Mouse (Mus musculus) adrenal gland, postnatal 36 days (tissue): ENCODE data around the gene AI464131. TPM values are rescaled to one million over a fixed set of nuclear protein-coding genes. Genes with fewer than 3 reads are reported as not detected.
"Not testable (repeated sequence)": the region's sequence is repeated elsewhere in the genome, so short reads cannot be mapped to it uniquely, and the experiment has no call there.

ENCODE experiments used
- DNase-seq, 2 experiments: peaks; one replicate each; pipeline ENCODE4 v3.0.0; 2021; ENCODE audit warnings: mixed read lengths in 1 of 2
- total RNA-seq, 2 experiments: library from RNA; stranded (reverse); gene quantifications; 2 replicates each; pipeline ENCODE4 v1.2.3; 2021

Gene AI464131
- total RNA-seq, 2 experiments from 2014 or later, result 8.4 to 14.8 TPM

DNA sequence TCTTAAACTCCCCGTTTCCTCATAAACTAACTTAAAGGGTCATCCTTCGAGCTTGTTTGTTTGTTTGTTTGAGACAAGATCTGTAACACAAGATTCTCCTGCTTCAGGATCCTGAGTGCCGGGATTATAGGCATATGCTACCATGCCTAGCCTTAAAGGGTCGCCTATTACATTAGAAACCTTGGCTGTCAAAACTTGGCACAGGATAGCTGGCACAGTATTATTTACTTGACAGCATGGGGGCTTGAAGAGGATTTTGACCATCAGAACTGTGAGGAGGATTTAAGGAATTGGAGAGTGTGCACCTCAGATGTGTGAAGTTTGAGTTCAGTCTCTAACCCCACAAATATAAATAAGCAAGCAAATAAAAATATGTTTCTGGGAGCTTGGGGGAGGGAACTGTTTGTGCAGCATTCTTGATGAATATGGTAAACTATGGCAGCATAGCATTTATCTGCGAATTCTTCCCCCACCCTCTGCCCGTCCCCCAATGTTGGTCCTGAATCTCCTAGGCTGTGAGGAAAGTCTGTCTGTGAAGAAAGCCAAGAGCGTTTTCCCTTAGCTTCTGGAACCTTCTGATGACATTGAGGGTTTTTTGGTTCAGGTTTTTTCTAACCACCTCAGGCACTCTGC, 32.7 kb downstream of the AI464131 start:
- no peak for DNase-seq

DNA sequence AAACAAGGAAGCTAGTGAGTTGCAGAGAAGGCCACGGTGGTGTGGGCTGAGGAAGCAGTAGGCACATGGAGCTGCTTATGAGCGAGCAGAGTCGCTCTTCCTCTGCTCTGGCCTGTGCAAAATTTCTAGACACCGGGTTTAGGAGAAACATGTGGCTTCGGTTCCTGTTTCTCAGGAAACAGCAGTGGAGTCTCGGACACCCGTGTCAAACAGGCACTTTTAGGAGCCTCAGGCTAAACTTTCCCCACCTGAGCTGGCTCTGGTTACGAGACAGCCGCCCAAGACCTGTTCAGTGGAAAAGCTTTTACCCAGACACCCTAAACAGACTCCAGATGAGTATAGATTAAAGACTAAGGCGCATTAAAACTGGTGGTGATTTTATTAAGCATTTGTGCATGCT, 33.7 kb downstream of the AI464131 start:
- DNase-seq, result no peak

DNA sequence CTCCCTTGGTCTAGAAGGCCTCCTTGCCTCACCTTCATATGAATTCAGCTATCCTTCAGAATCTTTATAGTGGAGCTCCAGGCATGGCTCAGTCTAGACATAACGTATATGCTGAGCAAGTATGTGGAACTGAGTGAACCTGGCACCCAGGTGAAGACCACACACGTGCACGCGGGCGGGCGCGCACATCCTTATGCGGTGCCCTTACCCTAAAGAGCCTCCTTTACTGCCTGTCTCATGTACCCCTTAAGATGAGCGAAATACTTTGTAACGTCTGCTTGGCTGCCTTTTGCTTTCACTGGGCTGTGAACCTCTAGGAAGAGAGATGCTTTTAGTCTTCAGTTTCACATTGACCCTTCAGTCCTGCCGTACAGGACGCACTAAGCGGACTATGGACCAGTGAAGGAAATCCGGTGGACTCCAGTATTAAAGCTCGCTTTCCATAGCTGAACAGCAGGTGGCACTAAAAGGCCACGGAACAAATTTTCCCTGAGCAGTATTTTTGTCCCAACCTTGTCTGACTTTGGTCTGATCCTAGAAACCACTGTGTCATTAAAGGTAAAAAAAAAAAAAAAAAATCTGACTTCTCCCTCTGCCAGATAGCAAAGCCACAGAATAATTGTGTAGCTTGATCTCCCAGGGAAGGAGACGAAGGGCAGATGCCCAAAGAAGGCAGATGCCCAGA, 34.3 kb downstream of the AI464131 start:
- peak; percentile 58 to 72 for DNase-seq

DNA sequence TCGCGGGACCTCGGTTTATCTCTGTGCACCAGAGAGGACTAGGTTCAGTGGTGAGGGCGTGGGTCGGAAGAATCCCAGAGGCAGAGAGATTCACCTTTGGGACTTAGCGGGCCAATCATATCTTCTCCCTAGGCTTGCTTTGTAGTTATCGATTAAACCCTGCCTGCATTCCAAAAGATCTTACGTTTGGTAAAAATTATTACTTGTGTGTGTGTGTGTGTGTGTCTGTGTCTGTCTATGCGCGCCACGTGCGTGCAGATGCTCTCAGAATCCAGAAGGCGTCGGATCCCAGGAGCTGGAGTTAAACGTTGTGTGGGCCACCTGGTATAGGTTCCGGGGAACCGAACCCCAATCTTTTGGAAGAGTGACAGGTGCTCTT, 37.6 kb downstream of the AI464131 start:
- no peak for DNase-seq

DNA sequence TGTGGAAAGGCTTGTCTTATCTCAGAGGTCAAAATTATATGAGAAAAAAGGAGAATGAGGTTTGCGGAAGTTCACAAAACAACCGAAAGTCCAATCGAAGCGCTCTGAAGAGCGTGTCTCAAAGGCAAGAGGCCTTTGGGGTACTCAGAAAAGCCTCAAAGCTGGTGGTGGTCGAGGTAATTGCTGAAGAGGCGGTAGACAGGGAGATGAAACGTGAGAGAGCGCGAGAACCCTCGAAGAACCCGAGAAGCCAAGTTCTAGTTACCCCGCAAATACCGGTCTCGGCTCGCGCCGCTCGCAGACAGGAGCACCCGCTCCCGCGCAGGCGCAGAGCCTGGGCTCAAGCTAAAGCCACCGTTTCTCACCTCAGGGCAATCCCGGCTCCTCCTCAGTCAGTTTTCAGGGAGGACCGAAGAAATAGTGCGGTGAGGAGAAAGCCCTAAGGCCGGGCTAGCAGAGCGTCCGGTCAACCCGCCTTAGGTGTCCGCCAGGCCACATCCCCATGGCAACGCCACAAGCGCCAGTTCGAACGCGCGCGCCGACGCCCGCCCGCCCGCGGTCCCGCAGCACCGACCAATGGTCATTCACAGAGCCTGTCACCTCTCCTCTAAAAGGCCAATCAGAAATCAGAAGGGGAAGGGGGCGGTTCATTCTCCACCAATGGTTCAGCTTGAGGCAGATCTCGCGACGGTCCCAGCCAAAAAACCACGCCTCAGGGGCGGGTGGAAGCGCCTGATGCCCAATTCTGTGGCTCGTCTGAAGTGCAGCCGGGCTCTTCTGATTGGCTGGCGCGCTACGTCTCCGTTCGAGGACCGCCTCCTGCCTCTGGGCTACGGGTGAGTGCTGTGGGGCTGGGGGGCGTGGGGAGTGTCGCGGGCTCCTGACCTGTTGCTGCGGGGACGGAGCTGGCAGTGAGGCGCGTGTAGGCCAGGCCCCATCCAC, 38.3 kb downstream of the AI464131 start, which contains the start of the genes Kif24 and Nudt2:
Kif24 (minus strand) TSS at position 543 of the 942 bp plus-strand sequence.
Nudt2 (plus strand) TSS at position 807 of the 942 bp plus-strand sequence.
- peak; percentile 97 to 98 for DNase-seq

DNA sequence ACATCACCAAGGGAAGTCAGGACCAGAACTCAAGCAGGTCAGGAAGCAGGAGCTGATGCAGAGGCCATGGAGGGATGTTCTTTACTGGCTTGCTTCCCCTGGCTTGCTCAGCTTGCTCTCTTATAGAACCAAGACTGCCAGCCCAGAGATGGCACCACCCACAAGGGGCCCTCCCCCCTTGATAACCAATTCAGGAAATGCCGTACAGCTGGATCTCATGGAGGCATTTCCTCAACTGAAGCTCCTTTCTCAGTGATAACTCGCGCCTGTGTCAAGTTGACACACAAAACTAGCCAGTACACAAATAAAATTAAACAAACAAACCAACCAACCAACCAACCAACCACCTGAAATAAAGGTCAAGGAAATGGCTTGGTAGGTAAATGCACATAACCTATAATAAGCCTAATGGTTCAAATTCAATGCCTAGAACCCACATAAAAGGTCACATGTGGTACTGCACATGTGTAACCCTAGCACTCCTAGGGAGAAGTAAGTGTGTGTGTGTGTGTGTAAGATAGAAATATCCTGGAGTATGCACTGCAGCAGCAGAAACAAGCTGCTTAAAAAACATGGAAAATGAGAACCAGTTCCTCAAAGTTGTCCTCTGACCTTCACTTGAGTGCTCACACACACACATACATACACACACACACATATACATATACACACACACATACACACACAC, 39.7 kb downstream of the AI464131 start:
- DNase-seq, result not testable (repeated sequence)

DNA sequence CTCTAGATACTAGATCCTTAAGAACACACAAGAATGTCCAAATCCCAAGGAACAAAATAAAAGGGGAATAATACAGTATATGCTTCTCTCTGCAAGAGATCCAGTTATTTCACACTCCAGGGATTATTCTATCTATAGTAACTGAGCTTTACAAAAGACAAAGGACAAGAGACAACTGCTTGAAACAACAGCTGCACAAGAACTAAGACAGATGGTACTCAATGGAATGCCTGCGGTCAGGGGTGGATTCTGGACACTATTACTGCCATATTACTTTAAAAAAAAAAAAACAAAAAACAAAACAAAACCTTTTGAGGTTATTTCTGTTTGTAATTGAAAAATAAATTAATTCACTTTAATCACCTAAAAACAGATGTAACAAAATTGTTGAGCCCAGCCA, 42.2 kb downstream of the AI464131 start:
- DNase-seq, result no peak

DNA sequence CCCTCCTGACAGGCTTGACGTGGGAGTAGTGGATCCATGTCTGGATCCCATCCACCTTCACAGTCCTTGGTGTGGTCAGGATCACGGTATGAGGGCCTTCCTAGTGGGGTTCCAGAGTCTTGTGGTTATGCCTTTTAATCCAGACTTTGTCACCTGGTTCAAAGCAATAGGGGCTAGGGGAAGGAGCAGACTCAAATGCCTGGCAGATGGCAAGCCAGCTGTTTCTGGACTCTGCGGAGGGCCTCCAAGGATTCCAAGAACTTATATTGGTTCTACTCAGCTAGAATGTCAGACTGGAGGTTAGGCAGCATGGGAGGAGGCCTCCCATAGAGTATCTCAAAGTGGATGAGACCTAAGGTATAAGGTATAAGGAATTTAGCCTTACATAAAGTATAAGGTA, 55.3 kb downstream of the AI464131 start:
- no peak for DNase-seq

Other genes starting within 250 kb of the AI464131 start
- 10 to 100 TPM; 32.8 to 43.9 TPM for gene Ubap2, start 227.9 kb downstream of the AI464131 start, total RNA-seq
- gene Dcaf12, start 188.2 kb downstream of the AI464131 start, total RNA-seq, result 10 to 100 TPM; 53.3 to 60.1 TPM
- gene Ubap1, start 154.1 kb downstream of the AI464131 start, total RNA-seq, result 10 to 100 TPM; 46.1 to 46.7 TPM
- 1 to 10 TPM; 1.4 to 2.1 TPM for gene Kif24, start 38.2 kb downstream of the AI464131 start, total RNA-seq
- gene Nudt2, start 37.9 kb downstream of the AI464131 start, total RNA-seq, result 10 to 100 TPM; 22.9 to 37.8 TPM
- 1 to 10 TPM in 1 of 2 experiments, not detected in 1; 1.3 TPM for gene 1110017D15Rik, start 14.3 kb upstream of the AI464131 start, total RNA-seq
- gene Fam219a, start 66.5 kb upstream of the AI464131 start, total RNA-seq, result 10 to 100 TPM; 14.7 to 20.5 TPM
- not detected for gene Dnaic1, start 66.7 kb upstream of the AI464131 start, total RNA-seq
- 1 to 10 TPM; 2.8 to 3.5 TPM for gene Enho, start 137.2 kb upstream of the AI464131 start, total RNA-seq
- gene Cntfr, start 194.0 kb upstream of the AI464131 start, total RNA-seq, result 10 to 100 TPM; 39.3 to 40.3 TPM
- 10 to 100 TPM; 79.1 to 85.0 TPM for gene Il11ra1, start 196.9 kb upstream of the AI464131 start, total RNA-seq
- 10 to 100 TPM; 39.2 to 42.6 TPM for gene Rpp25l, start 210.5 kb upstream of the AI464131 start, total RNA-seq
- gene Dctn3, start 220.1 kb upstream of the AI464131 start, total RNA-seq, result 100 to 1,000 TPM; 103 to 123 TPM
- gene Arid3c, start 228.1 kb upstream of the AI464131 start, total RNA-seq, result not detected